Mouse (Mus musculus): ENCODE results near the gene Plk3.

Gene Plk3

GRCm38 (mm10) chr4:117119636-117120035 is 14.1 kb downstream of the Plk3 start:
- DNase-seq (ENCODE audit: low spot score) = no peak

- DNase-seq (ENCODE audit: low spot score) = no peak
Observed at GRCm38 (mm10) chr4:117117931-117118330, 15.8 kb downstream of the Plk3 start.

- no peak for DNase-seq (ENCODE audit: low spot score)
Observed at GRCm38 (mm10) chr4:117115592-117115991, 18.2 kb downstream of the Plk3 start.

- no peak for DNase-seq (ENCODE audit: low spot score)
Observed at GRCm38 (mm10) chr4:117113237-117113636, 20.5 kb downstream of the Plk3 start.

GRCm38 (mm10) chr4:117110985-117111384 is 22.8 kb downstream of the Plk3 start:
- DNase-seq (ENCODE audit: low spot score) = no peak

GRCm38 (mm10) chr4:117110249-117110648 is 23.5 kb downstream of the Plk3 start:
- no peak for DNase-seq (ENCODE audit: low spot score)

- DNase-seq (ENCODE audit: low spot score) = no peak
Observed at GRCm38 (mm10) chr4:117109330-117109729, 24.4 kb downstream of the Plk3 start.

GRCm38 (mm10) chr4:117108524-117108849 is 25.3 kb downstream of the Plk3 start:
- DNase-seq (ENCODE audit: low spot score) = no peak

GRCm38 (mm10) chr4:117107813-117108523 is 25.8 kb downstream of the Plk3 start:
- no peak for DNase-seq (ENCODE audit: low spot score)

GRCm38 (mm10) chr4:117105127-117105526 is 28.6 kb downstream of the Plk3 start:
- no peak for DNase-seq (ENCODE audit: low spot score)

- DNase-seq (ENCODE audit: low spot score) = no peak
Observed at GRCm38 (mm10) chr4:117104672-117105071, 29.1 kb downstream of the Plk3 start.

GRCm38 (mm10) chr4:117101218-117101617 is 32.5 kb downstream of the Plk3 start:
- peak; percentile 58 for DNase-seq (ENCODE audit: low spot score)

GRCm38 (mm10) chr4:117100036-117100435 is 33.7 kb downstream of the Plk3 start:
- DNase-seq (ENCODE audit: low spot score) = no peak

GRCm38 (mm10) chr4:117098764-117099036 is 35.1 kb downstream of the Plk3 start:
- DNase-seq (ENCODE audit: low spot score) = no peak

- peak; percentile 46 for DNase-seq (ENCODE audit: low spot score)
Observed at GRCm38 (mm10) chr4:117097969-117098763, 35.6 kb downstream of the Plk3 start.

GRCm38 (mm10) chr4:117096666-117097065 is 37.1 kb downstream of the Plk3 start:
- DNase-seq (ENCODE audit: low spot score) = peak; percentile 29

- DNase-seq (ENCODE audit: low spot score) = peak; percentile 88
Observed at GRCm38 (mm10) chr4:117095551-117096452, 38.0 kb downstream of the Plk3 start, which contains the start of gene Ptch2. TSS of gene Ptch2 (plus strand) at chr4:117096075.

- no peak for DNase-seq (ENCODE audit: low spot score)
Observed at GRCm38 (mm10) chr4:117094626-117095361, 39.0 kb downstream of the Plk3 start.

GRCm38 (mm10) chr4:117090586-117090985 is 43.2 kb downstream of the Plk3 start:
- no peak for DNase-seq (ENCODE audit: low spot score)

- no peak for DNase-seq (ENCODE audit: low spot score)
Observed at GRCm38 (mm10) chr4:117087948-117088640, 45.7 kb downstream of the Plk3 start.
